Mouse (Mus musculus): ENCODE data around the gene B2m.
"Not testable (repeated sequence)": the region's sequence is repeated elsewhere in the genome, so short reads cannot be mapped to it uniquely, and the experiment has no call there.

The B2m gene
- long read RNA-seq, experiment 1, transcript B2m-201 (4 exons, 860 nt), result major isoform, 1,195 of 1,214 reads
- long read RNA-seq, experiment 1, partial matches to known transcripts, result 6 of 1,214 reads
- long read RNA-seq, experiment 1, other reads (novel, unspliced or antisense), result 13 of 1,214 reads
- long read RNA-seq, experiment 2, transcript B2m-201 (4 exons, 860 nt), result major isoform, 698 of 719 reads
- long read RNA-seq, experiment 2, partial matches to known transcripts, result 14 of 719 reads
- long read RNA-seq, experiment 2, other reads (novel, unspliced or antisense), result 7 of 719 reads

GRCm38 (mm10) chr2:122147508-122148241, at the start of gene B2m:
B2m (plus strand) TSS chr2:122147686.
- intact Hi-C loops (cut with DNase I), result no loop called here

DNA sequence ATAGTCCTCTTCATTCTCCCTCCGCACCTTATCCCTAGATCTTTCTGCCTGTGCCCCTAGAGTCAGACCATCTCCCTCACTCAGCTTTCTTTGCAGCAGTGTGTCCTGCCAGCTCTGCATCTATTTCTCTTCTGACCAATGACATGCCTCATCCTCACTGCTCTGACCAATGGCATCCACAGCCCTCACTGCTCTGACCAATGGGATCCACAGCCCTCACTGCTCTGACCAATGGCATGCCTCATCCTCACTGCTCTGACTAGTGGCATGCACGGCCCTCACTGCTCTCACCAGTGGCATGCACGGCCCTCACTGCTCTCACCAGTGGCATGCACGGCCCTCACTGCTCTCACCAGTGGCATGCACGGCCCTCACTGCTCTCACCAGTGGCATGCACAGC, 49.8 kb upstream of the B2m start:
- intact Hi-C loops (cut with DNase I), result not testable (repeated sequence)

DNA sequence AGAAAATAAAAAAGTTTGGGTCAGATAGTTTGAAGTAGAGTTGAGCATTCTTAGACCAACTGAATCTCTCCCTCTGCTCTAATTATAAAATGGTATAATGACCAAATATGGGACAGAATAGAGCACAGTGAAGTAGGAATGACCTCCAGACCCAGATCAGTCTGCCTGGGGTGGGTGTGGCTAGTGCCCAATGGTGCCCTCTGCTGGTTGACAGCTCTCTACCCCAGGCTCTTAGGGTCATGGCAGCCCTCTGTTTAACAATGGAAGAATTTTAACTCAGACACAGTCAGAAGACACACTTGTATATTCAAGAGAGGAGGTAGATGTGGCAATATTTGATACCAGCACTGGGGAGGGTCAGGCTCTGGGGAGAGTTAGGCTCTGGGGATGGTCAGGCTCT, 45.4 kb upstream of the B2m start:
- intact Hi-C loops (cut with DNase I), result no loop called here

GRCm38 (mm10) chr2:122108101-122108500, 39.4 kb upstream of the B2m start:
- intact Hi-C loops (cut with DNase I), result no loop called here

GRCm38 (mm10) chr2:122109714-122110113, 37.8 kb upstream of the B2m start:
- intact Hi-C loops (cut with DNase I), result no loop called here

DNA sequence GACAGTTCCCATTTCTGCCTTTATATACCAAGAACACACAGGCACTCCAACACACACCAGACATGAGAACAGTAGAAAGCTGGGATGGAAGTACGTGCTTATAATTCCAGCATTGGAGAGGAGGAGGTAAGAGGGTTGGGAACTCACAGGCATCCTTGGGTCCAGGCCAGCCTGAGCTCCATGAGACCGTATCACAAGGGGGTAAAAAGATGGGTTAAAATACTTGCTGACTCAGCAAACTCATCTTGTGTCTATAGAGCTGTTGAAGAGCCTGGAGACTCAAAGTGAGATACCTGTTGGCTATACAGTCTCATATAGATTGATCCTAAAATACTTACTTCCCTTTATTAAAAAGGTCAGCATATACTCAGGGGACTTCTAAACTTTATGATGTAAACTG, 30.6 kb upstream of the B2m start:
- intact Hi-C loops (cut with DNase I), result loop anchor here (5.0 kb wide), 1 partner anchor 45 kb away; the partner anchor contains the start of gene Trim69

- intact Hi-C loops (cut with DNase I), result loop anchor here (5.0 kb wide), 1 partner anchor 44 kb away; the partner anchor contains the start of gene Trim69
These were observed 29.2 kb upstream of the B2m start, which contains the start of gene Spg11 for GRCm38 (mm10) chr2:122117961-122118958. Spg11 (minus strand) TSS chr2:122118386.

- intact Hi-C loops (cut with DNase I), result no loop called here
These were observed 21.6 kb upstream of the B2m start for GRCm38 (mm10) chr2:122125680-122126572.

DNA sequence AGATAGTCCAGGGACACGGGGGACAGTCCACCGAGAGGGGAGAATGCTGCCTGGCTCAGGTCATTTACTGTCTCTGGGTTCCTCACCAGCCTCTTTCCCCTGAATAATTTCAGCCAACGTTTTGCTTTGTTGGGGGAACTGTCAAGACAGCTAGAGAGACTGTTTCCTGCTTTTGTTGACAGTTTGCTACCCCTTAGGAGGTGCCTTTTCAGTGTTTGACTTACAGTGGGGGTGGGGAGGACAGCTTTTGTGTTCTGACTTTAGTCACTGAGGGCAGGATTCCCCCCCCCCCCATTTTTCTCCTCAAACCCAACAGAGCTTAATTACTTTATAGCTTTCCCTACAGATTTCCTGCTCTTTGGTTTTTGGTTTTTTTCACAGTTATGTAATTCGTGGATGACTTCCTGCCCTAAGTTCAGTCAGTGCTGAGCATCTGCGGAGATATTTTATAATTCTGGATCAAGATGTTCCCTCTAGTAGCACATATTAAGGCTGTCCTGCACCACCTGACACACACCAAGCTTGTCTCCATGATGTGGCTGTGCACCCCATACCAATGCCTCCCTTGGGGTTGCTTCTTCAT, 20.6 kb upstream of the B2m start:
- intact Hi-C loops (cut with DNase I), result no loop called here

DNA sequence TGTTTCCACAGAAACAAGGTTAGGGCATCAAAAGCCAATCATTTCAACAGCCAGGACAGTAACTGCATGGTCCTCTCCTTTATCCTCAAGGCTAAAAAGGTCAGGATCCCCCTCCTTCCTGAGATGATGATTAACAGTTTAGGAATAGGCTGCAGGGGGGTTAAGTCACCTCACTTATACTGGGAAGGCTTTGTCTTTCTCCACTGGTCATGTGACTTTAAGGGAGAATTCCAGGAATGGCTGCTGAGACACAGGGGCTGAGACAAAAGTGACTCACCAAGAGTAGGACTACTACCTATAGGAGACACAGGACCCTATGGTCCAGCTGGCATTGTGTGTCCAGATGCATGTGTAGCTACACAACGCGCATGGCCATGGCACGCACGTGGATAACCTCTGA, 19.9 kb upstream of the B2m start:
- intact Hi-C loops (cut with DNase I), result no loop called here

DNA sequence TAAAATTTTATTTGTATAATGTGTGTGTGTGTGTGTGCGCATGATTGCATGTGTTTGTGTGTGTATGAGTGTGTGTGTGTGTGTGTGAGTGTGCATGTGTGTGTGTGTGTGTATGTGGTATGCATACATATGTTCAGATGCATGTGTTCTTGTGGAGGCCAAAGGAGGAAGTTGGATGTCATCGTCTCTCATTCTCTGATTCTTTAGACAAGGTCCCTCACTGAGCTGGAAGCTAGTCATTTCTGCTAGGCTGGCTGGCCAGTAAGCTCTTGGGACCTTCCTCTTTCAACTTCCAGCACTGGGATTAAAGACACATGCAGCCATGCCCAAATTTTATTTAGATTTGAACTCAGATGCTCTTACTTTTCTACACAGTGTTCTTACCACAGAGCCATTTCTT, 15.4 kb upstream of the B2m start:
- intact Hi-C loops (cut with DNase I), result no loop called here

GRCm38 (mm10) chr2:122132618-122133017, 14.9 kb upstream of the B2m start:
- intact Hi-C loops (cut with DNase I), result no loop called here

DNA sequence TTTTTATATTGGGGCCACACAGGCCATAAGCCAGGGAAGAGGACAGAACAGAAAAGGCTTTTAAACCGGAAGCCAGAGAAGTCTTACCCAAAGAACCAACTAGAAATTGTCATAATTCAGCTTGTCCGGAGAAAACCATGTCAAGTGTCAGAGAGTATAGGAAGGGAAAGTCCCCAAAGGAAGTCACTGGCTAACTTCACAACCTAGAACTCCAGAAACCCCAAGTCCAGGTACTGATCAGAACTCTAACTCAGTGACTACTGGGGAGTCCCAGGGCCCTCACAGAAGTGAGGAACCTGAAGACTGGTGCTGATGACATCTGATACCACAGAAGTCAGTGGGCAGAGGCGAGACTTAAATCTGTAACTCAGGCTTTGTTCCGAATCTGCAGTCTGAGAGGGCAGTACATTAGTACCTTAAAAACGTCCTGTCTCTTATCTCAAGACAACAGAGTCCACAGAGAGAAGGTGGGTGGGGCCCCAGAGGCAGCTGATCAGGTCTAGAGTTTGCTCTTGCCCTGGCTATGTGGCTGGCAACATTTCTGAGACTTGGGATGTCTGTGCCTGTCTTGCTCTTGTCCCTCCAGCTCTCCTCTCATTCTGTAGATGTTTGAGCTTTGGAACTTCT, 9.5 kb upstream of the B2m start:
- intact Hi-C loops (cut with DNase I), result no loop called here

- intact Hi-C loops (cut with DNase I), result no loop called here
These were observed 6.7 kb upstream of the B2m start for GRCm38 (mm10) chr2:122140815-122141214.

GRCm38 (mm10) chr2:122141332-122141967, 6.0 kb upstream of the B2m start:
- intact Hi-C loops (cut with DNase I), result no loop called here

- intact Hi-C loops (cut with DNase I), result no loop called here
These were observed 4.4 kb upstream of the B2m start for GRCm38 (mm10) chr2:122143111-122143510.

- intact Hi-C loops (cut with DNase I), result no loop called here
These were observed 1.7 kb upstream of the B2m start for GRCm38 (mm10) chr2:122145756-122146155.

GRCm38 (mm10) chr2:122146687-122147086, 799 bp upstream of the B2m start:
- intact Hi-C loops (cut with DNase I), result no loop called here

Measured in adrenal gland (tissue).